Mouse (Mus musculus): ENCODE results near the gene Agtr2.

The Agtr2 gene

DNA sequence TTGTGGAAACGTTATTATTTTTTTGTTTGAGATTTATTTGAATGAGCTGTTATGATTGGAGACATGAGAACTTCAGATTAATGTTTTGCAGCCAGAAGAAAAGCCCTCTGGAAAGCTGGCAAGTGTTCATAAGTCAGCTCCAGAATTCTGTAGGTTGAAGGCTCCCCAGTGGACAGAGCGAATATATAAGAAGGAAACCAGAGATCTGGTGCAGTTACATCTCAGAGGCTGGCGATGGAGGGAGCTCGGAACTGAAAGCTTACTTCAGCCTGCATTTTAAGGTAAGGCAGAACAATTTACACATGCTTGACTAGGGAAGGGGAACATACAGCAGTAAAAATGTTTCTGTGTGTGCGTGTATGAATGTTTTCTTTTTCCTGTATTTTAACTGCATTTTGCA lies at the start of gene Agtr2:
TSS of gene Agtr2 (plus strand) at position 131 of the 400 bp plus-strand sequence.
- DNase-seq (ENCODE audit: low spot score), result no peak

DNA sequence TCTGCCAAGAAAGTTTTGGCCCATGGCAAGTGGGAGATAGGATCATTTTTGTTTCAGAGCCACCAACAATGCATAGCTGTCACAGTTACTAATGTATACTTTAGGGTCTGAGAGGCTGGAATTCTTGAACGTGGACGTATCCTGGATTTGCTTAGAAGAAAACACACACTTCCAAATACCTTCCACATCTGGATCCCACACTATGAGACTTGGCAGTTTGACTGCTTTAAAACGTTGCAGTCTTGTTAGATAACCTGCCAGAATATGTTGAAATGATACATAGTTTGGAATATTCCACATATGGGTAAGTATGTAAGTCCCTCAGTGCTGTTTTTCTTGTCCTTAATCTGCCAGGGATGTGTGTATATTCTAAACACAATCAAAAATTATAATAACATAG lies 31.8 kb upstream of the Agtr2 start:
- no peak for DNase-seq (ENCODE audit: low spot score)

DNA sequence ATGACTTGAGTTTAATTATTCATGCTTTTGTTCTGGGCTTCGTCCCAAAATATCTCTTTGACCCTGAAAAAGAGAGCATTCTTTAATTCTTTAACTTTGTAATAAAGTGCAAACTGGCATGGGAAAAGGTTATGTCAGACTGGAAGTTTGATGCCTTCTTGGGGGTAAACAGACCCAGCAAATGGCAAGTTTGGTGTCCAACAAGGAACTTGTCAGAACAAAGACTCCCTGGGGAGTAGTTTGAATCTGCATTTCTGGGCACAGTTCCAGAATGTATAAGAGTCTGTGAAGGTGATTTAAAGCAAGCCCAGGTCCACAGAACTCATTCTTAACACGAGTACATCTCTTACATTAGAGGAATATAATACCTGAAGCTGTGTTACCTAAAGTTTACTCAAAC lies 3.8 kb downstream of the Agtr2 start:
- no peak for DNase-seq (ENCODE audit: low spot score)

DNA sequence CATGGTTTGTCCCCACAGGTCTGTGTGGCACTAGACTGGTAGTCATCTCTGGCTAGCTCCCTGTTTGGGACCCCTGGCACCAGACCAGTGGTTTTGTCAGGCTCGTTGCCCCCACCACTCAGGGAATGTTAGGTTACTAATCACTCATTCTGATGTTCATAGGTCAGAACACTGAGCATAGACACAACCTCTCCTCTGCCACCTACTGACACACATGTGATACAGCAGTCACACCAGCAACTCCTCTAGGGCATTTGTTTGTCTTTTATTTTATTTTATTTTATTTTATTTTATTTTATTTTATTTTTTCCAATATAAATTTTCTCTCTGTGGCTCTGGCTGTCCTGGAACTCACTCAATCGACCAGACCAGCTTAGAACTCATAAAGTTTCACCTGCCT lies 15.9 kb downstream of the Agtr2 start:
- DNase-seq (ENCODE audit: low spot score), result no peak

DNA sequence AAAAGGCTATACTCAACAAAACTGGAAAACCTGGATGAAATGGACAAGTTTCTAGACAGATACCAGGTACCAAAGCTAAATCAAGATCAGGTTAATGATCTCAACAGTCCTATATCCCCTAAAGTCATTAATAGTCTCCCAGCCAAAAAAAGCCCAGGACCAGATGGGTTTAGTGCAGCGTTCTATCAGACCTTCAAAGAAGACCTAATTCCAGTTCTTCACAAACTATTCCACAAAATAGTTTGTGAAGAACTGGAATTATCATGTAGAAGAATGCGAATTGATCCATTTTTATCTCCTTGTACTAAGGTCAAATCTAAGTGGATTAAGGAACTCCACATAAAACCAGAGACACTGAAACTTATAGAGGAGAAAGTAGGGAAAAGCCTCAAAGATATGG lies 23.0 kb downstream of the Agtr2 start:
- peak; percentile 54 for DNase-seq (ENCODE audit: low spot score)

DNA sequence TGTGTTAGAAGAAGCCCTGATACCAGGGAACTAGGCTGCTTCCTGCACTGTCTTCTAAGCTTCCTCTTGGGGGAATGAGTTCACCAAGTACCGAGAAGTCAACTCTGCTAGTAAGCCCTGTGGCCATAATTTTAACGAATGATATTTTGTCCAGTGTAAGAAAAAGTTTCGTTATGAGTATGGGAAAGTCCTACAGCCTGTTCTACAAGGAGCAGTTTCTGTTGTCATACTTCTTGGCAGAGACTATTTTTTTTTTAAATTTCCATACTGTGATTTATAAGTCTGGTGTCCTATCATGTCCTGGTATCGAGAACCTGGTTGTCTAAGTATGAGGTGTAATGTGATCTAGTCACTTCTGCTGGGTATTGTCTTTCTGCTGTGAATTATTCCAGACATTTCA lies 38.2 kb downstream of the Agtr2 start:
- DNase-seq (ENCODE audit: low spot score), result no peak
